ENCODE assay signal across 8 mouse cellular contexts in the genomic region with DNA sequence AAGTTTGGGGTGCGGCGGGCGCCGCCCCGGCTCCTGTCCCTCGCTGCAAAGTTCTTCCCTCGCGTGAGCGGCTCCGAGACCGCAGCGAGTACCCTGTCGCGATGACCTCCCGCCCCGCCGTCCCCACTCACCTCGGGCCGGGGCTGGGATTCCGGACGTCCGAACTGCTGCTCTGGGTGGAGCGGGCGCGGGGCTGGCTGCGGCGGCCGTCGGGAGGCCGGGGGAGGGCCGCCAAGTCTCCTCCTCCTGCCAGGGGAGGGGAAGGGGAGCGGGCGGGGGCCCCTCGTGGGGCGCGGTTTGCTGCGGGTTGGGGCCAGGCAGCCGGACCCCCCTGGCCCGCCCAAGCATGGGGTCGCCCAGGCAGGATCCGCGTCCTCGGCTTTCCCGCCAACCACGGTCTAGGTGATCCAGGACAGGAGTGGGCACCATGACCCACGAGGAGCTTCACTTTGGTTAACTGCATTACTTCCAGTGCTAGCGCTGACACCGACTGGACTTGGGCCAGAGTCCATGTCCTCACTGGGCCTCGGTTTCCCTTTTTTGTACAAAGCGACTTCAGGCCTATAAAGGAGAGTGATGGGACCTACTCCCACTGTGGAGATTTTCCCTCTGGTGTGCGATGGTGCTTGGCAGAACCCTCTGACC. TPM values are rescaled to one million over a fixed set of nuclear protein-coding genes. Genes with fewer than 3 reads are reported as not detected.
DNase-seq lines count a peak whose midpoint lies in the region; ATAC-seq and TF ChIP-seq lines count a peak whose summit lies in the region.

Gene Ccdc102a, minus strand, starts transcription at position 248 of the 645 bp plus-strand sequence.

- peak; percentile 61 to 64 for DNase-seq in adrenal gland, adult 18-20 months (ENCODE audit: low spot score in 2 of 2)
- DNase-seq in gastrocnemius, adult 2 months: peak; percentile 85
- DNase-seq in hindbrain, postnatal 0 days (ENCODE audit: low spot score): no peak
- DNase-seq in lung, adult 18-20 months: peak; percentile 48 to 69
- peak; percentile 70 for DNase-seq in ovary, postnatal 36 days (ENCODE audit: low spot score)
- DNase-seq in cerebellum, adult 18-20 months: no peak

- intact Hi-C loops in gastrocnemius, adult 2 months (cut with DNase I): no loop called here

- H3K4me2 ChIP-seq in hindbrain, postnatal 0 days (ENCODE audit: low read depth, low read length): peak within 1 kb of the TSS; percentile 69

- peak within 1 kb of the TSS; percentile 61 for H3K9ac ChIP-seq in hindbrain, postnatal 0 days (replicated peaks; ENCODE audit: low read length)

- ATAC-seq in hindbrain, postnatal 0 days: peak; percentile 36; the same call in 1 of the 2 replicates
- ATAC-seq in cerebellum, adult (ENCODE audit: insufficient number of reproducible peaks, low FRiP score, low TSS enrichment): no peak

- H3K4me1 ChIP-seq in E14TG2a.4 (replicated peaks; ENCODE audit: low read depth, low read length): peaks cover 80% of the 10 kb centered on the region
- H3K4me1 ChIP-seq in hindbrain, postnatal 0 days (ENCODE audit: insufficient read depth, low read length): peaks cover 21% of the 10 kb centered on the region

- TF ChIP-seq CTCF in E14TG2a.4 (conservative IDR thresholded peaks at IDR 0.05; ENCODE audit: low read length): no peak
- TF ChIP-seq CTCF in gastrocnemius, adult 2 months (IDR thresholded peaks at IDR 0.05): no peak
- TF ChIP-seq CTCF in hindbrain, postnatal 0 days (IDR thresholded peaks at IDR 0.05; ENCODE audit: low read depth): no peak

- H3K4me3 ChIP-seq in E14TG2a.4 (replicated peaks; ENCODE audit: low read length): peak within 1 kb of the TSS; percentile 95
- peak within 1 kb of the TSS; percentile 79 for H3K4me3 ChIP-seq in gastrocnemius, adult 2 months
- peak within 1 kb of the TSS; percentile 58 for H3K4me3 ChIP-seq in hindbrain, postnatal 0 days (ENCODE audit: low read length)

- no peaks in the 10 kb centered on the region for H3K36me3 ChIP-seq in E14TG2a.4 (ENCODE audit: insufficient read depth, low read length)
- H3K36me3 ChIP-seq in hindbrain, postnatal 0 days (ENCODE audit: insufficient read depth, low read length): no peaks in the 10 kb centered on the region

- peak within 1 kb of the TSS; percentile 91 for H3K27ac ChIP-seq in gastrocnemius, adult 2 months
- H3K27ac ChIP-seq in hindbrain, postnatal 0 days: peak within 1 kb of the TSS; percentile 58

- 3% methylated on average over 46 of the region's 51 CpGs for WGBS in hindbrain, postnatal 0 days

- H3K9me3 ChIP-seq in E14TG2a.4 (ENCODE audit: low read length): no peaks in the 10 kb centered on the region
- no peaks in the 10 kb centered on the region for H3K9me3 ChIP-seq in hindbrain, postnatal 0 days (ENCODE audit: low read length)

- peaks cover 31% of the 10 kb centered on the region for H3K27me3 ChIP-seq in E14TG2a.4 (ENCODE audit: insufficient read depth, low read length)
- H3K27me3 ChIP-seq in hindbrain, postnatal 0 days (ENCODE audit: insufficient read depth, low read length): peaks cover 13% of the 10 kb centered on the region; the same call in 1 of the 2 replicates

RNA-seq across cellular contexts. Expression of gene Ccdc102a, which starts in this region (rescaled TPM):
- total RNA-seq in adrenal gland, adult 18-20 months (2021): 1 to 10 TPM; 5.2 to 5.5 TPM
- total RNA-seq in gastrocnemius, adult 2 months (2021): 1 to 10 TPM; 3.0 to 3.8 TPM
- total RNA-seq in hindbrain, postnatal 0 days (2014; rRNA removed): 7.8 and 12.8 TPM in 2 replicates
- 5.5 and 6.1 TPM in 2 replicates for polyA plus RNA-seq in hindbrain, postnatal 0 days (2015; fragmentation: Nextera tagmentation; extraction: Ambion mirVana)

Comparison
In these comparisons a context has a peak if more than half of its experiments do, and no peak if none do; other contexts are left out.
1. DNase-seq: peak in adrenal gland, adult 18-20 months (2 of 2), gastrocnemius, adult 2 months (single experiment), lung, adult 18-20 months (2 of 2) and ovary, postnatal 36 days (single experiment); none in hindbrain, postnatal 0 days (single experiment) and cerebellum, adult 18-20 months (0 of 2).
2. Peak in every context shown above with its lines, with median percentiles within 50 percentile points of each other: H3K4me3 ChIP-seq.